Mouse (Mus musculus): ENCODE measurements around the gene Tfap4. TPM values are rescaled to one million over a fixed set of nuclear protein-coding genes. Genes with fewer than 3 reads are reported as not detected.

The Tfap4 gene
- polyA plus RNA-seq, 1 experiment from 2014 or later, result 5.6 TPM

- H3K27ac ChIP-seq, result peak overlapping the region; percentile 90
- no peak; the same call in 1 of the 2 replicates for ATAC-seq (replicated peaks; ENCODE audit: insufficient number of reproducible peaks, insufficient read depth, low FRiP score, low read depth)
- WGBS, result 42% methylated on average over 3 of the region's 3 CpGs
- H3K9ac ChIP-seq, result no peak overlapping the region
- no peaks in the 10 kb centered on the region for H3K36me3 ChIP-seq
- peaks cover 77% of the 10 kb centered on the region for H3K4me1 ChIP-seq (replicated peaks)
- H3K4me3 ChIP-seq, result no peak overlapping the region
- peak overlapping the region; percentile 12 for H3K4me2 ChIP-seq
- H3K27me3 ChIP-seq, result no peaks in the 10 kb centered on the region
- H3K9me3 ChIP-seq (replicated peaks), result no peaks in the 10 kb centered on the region
These were observed 45.3 kb downstream of the Tfap4 start for GRCm38 (mm10) chr16:4514383-4514782.

GRCm38 (mm10) chr16:4512661-4513438 is 46.8 kb downstream of the Tfap4 start:
- H3K4me2 ChIP-seq, result peak overlapping the region; percentile 27; the same call in 1 of the 2 replicates
- peak overlapping the region; percentile 29; the same call in 1 of the 2 replicates for H3K9ac ChIP-seq
- peak; percentile 82 for ATAC-seq (replicated peaks; ENCODE audit: insufficient number of reproducible peaks, insufficient read depth, low FRiP score, low read depth)
- H3K9me3 ChIP-seq (replicated peaks), result no peaks in the 10 kb centered on the region
- H3K36me3 ChIP-seq, result no peaks in the 10 kb centered on the region
- peak overlapping the region; percentile 90 for H3K27ac ChIP-seq
- peaks cover 70% of the 10 kb centered on the region for H3K4me1 ChIP-seq (replicated peaks)
- 34% methylated on average over 3 of the region's 3 CpGs for WGBS
- no peak overlapping the region for H3K4me3 ChIP-seq
- H3K27me3 ChIP-seq, result no peaks in the 10 kb centered on the region

- peak; percentile 67 for ATAC-seq (replicated peaks; ENCODE audit: insufficient number of reproducible peaks, insufficient read depth, low FRiP score, low read depth)
- Histone ChIP-seq H3K36me3 (no peaks in the 10 kb centered on the region), H3K9ac (no peak overlapping the region), H3K9me3 (replicated peaks) (no peaks in the 10 kb centered on the region), H3K27ac (peak overlapping the region; percentile 90), H3K4me1 (replicated peaks) (peaks cover 75% of the 10 kb centered on the region), H3K27me3 (no peaks in the 10 kb centered on the region), H3K4me2 (0 out of 2 replicates have a peak overlapping the region, but pooled peaks have one; percentile 3), H3K4me3 (no peak overlapping the region)
- 25% methylated on average over 2 of the region's 2 CpGs for WGBS
These were observed 48.3 kb downstream of the Tfap4 start for GRCm38 (mm10) chr16:4511371-4511770.

GRCm38 (mm10) chr16:4506181-4506580 is 53.5 kb downstream of the Tfap4 start:
- Histone ChIP-seq H3K9me3 (replicated peaks) (no peaks in the 10 kb centered on the region), H3K27ac (peak overlapping the region; percentile 60), H3K9ac (no peak overlapping the region), H3K4me3 (no peak overlapping the region), H3K36me3 (no peaks in the 10 kb centered on the region), H3K27me3 (no peaks in the 10 kb centered on the region), H3K4me1 (replicated peaks) (peaks cover 54% of the 10 kb centered on the region), H3K4me2 (no peak overlapping the region)
- ATAC-seq (replicated peaks; ENCODE audit: insufficient number of reproducible peaks, insufficient read depth, low FRiP score, low read depth), result no peak
- 65% methylated on average over 3 of the region's 3 CpGs for WGBS

GRCm38 (mm10) chr16:4503495-4503894 is 56.2 kb downstream of the Tfap4 start:
- Histone ChIP-seq H3K9me3 (replicated peaks) (no peaks in the 10 kb centered on the region), H3K27ac (peak overlapping the region; percentile 13; the same call in 1 of the 2 replicates), H3K9ac (no peak overlapping the region), H3K27me3 (no peaks in the 10 kb centered on the region), H3K36me3 (no peaks in the 10 kb centered on the region), H3K4me3 (no peak overlapping the region), H3K4me1 (replicated peaks) (peaks cover 64% of the 10 kb centered on the region), H3K4me2 (no peak overlapping the region)
- WGBS, result 79% methylated on average over 1 of the region's 1 CpGs
- no peak for ATAC-seq (replicated peaks; ENCODE audit: insufficient number of reproducible peaks, insufficient read depth, low FRiP score, low read depth)

- no peaks in the 10 kb centered on the region for H3K36me3 ChIP-seq
- no peaks in the 10 kb centered on the region for H3K9me3 ChIP-seq (replicated peaks)
- H3K27ac ChIP-seq, result peak overlapping the region; percentile 86; the same call in 1 of the 2 replicates
- no peak overlapping the region for H3K4me2 ChIP-seq
- H3K4me3 ChIP-seq, result no peak overlapping the region
- no peaks in the 10 kb centered on the region for H3K27me3 ChIP-seq
- H3K9ac ChIP-seq, result no peak overlapping the region
- ATAC-seq (replicated peaks; ENCODE audit: insufficient number of reproducible peaks, insufficient read depth, low FRiP score, low read depth), result no peak
- peaks cover 68% of the 10 kb centered on the region for H3K4me1 ChIP-seq (replicated peaks)
These were observed 57.1 kb downstream of the Tfap4 start for GRCm38 (mm10) chr16:4502568-4502967.

- WGBS, result 79% methylated on average over 3 of the region's 3 CpGs
- Histone ChIP-seq H3K9ac (no peak overlapping the region), H3K4me3 (no peak overlapping the region)
These were observed 58.0 kb downstream of the Tfap4 start for GRCm38 (mm10) chr16:4501703-4502102.

GRCm38 (mm10) chr16:4500598-4501385 is 58.9 kb downstream of the Tfap4 start:
- H3K4me1 ChIP-seq (replicated peaks), result peaks cover 58% of the 10 kb centered on the region
- H3K27me3 ChIP-seq, result no peaks in the 10 kb centered on the region
- peak overlapping the region; percentile 1; the same call in 1 of the 2 replicates for H3K9ac ChIP-seq
- H3K4me2 ChIP-seq, result 0 out of 2 replicates have a peak overlapping the region, but pooled peaks have one; percentile 11
- 62% methylated on average over 8 of the region's 8 CpGs for WGBS
- H3K27ac ChIP-seq, result peak overlapping the region; percentile 86
- peaks cover 4% of the 10 kb centered on the region for H3K36me3 ChIP-seq
- H3K4me3 ChIP-seq, result no peak overlapping the region
- ATAC-seq (replicated peaks; ENCODE audit: insufficient number of reproducible peaks, insufficient read depth, low FRiP score, low read depth), result peak; percentile 87
- H3K9me3 ChIP-seq (replicated peaks), result no peaks in the 10 kb centered on the region

More at GRCm38 (mm10) chr16:4501703-4502102, 58.0 kb downstream of the Tfap4 start:
- Histone ChIP-seq H3K27me3 (no peaks in the 10 kb centered on the region), H3K9me3 (replicated peaks) (no peaks in the 10 kb centered on the region), H3K27ac (peak overlapping the region; percentile 86), H3K4me2 (no peak overlapping the region), H3K36me3 (peaks cover 3% of the 10 kb centered on the region), H3K4me1 (replicated peaks) (peaks cover 67% of the 10 kb centered on the region)
- no peak for ATAC-seq (replicated peaks; ENCODE audit: insufficient number of reproducible peaks, insufficient read depth, low FRiP score, low read depth)

- Histone ChIP-seq H3K4me1 (replicated peaks) (peaks cover 58% of the 10 kb centered on the region), H3K9ac (peak overlapping the region; percentile 11; the same call in 1 of the 2 replicates), H3K27me3 (no peaks in the 10 kb centered on the region), H3K27ac (peak overlapping the region; percentile 86), H3K4me2 (peak overlapping the region; percentile 5), H3K4me3 (no peak overlapping the region), H3K9me3 (replicated peaks) (no peaks in the 10 kb centered on the region), H3K36me3 (peaks cover 21% of the 10 kb centered on the region)
- 31% methylated on average over 8 of the region's 8 CpGs for WGBS
- peak; percentile 33; the same call in 1 of the 2 replicates for ATAC-seq (replicated peaks; ENCODE audit: insufficient number of reproducible peaks, insufficient read depth, low FRiP score, low read depth)
These were observed 61.7 kb downstream of the Tfap4 start for GRCm38 (mm10) chr16:4497762-4498607.

- peak overlapping the region; percentile 86 for H3K27ac ChIP-seq
- no peak for ATAC-seq (replicated peaks; ENCODE audit: insufficient number of reproducible peaks, insufficient read depth, low FRiP score, low read depth)
- peaks cover 50% of the 10 kb centered on the region for H3K4me1 ChIP-seq (replicated peaks)
- H3K9ac ChIP-seq, result no peak overlapping the region
- H3K4me3 ChIP-seq, result no peak overlapping the region
- 79% methylated on average over 3 of the region's 3 CpGs for WGBS
- H3K9me3 ChIP-seq (replicated peaks), result no peaks in the 10 kb centered on the region
- no peak overlapping the region for H3K4me2 ChIP-seq
- peaks cover 33% of the 10 kb centered on the region for H3K36me3 ChIP-seq
- H3K27me3 ChIP-seq, result no peaks in the 10 kb centered on the region
These were observed 63.2 kb downstream of the Tfap4 start for GRCm38 (mm10) chr16:4496470-4496869.
